ENCODE assay signal across 15 mouse cellular contexts in the genomic region with DNA sequence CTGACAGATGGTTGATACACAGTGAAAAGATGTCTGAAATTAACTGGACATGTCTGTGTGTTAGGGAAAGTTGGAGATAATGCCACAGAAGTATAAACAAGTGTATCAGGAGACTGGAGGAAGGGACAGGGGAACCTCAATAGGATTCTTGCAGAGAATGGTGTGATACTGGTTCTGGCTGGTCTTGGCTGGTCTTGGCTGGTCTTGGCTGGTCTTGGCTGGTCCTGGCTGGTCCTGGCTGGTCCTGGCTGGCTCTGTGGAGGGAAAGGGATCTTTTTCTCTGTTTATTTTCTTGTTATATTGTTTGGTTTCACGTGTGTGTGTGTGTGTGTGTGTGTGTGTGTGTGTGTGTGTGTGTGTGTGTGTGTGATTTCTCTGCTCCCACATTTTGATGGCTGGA. TPM values are rescaled to one million over a fixed set of nuclear protein-coding genes. Genes with fewer than 3 reads are reported as not detected.
"Had no signal": no experiment of that assay in that cellular context is flagged by ENCODE, and none has a peak within 500 bp of the region (broad histone marks: within the 10 kb centered on the region; RNA-seq: fewer than 3 reads in every experiment).

No protein-coding gene starts in this region.

- DNase-seq: cerebellum, adult 9-11 months; cerebellum, postnatal 25 days; cerebellum, postnatal 36 days; embryo, embryonic 11 days; forebrain, postnatal 0 days; gastrocnemius, adult 2 months; gastrocnemius, postnatal 10 days; gastrocnemius, postnatal 14 days; gastrocnemius, postnatal 25 days; gastrocnemius, postnatal 36 days; heart, adult 11 months; heart, adult 18-20 months; heart, adult 2 months had no signal

RNA-seq across cellular contexts. Expression of a gene that starts 33.4 kb away (rescaled TPM):
- total RNA-seq: common myeloid progenitor, adult 5-6 weeks; forebrain, postnatal 0 days; granulocyte monocyte progenitor cell, adult 5-6 weeks had no signal
